Mouse (Mus musculus) cerebellum, adult (tissue): ENCODE data around the gene Arid2.
A peak's percentile ranks its signal among the peaks of the same experiment; 100 is the strongest.
"Not testable (repeated sequence)": the region's sequence is repeated elsewhere in the genome, so short reads cannot be mapped to it uniquely, and the experiment has no call there.

Experiments used
- ATAC-seq: cut with Nextera tagmentation; 2 replicates; pipeline ENCODE4 v1.9.2; 2017; ENCODE audit warnings: mild to moderate bottlenecking, moderate library complexity, mixed read lengths; ENCODE audit not compliant: insufficient number of reproducible peaks, low FRiP score, low TSS enrichment

The Arid2 gene

GRCm38 (mm10) chr15:96285323-96286014, 1.8 kb upstream of the Arid2 start:
- peak; percentile 45 for ATAC-seq

DNA sequence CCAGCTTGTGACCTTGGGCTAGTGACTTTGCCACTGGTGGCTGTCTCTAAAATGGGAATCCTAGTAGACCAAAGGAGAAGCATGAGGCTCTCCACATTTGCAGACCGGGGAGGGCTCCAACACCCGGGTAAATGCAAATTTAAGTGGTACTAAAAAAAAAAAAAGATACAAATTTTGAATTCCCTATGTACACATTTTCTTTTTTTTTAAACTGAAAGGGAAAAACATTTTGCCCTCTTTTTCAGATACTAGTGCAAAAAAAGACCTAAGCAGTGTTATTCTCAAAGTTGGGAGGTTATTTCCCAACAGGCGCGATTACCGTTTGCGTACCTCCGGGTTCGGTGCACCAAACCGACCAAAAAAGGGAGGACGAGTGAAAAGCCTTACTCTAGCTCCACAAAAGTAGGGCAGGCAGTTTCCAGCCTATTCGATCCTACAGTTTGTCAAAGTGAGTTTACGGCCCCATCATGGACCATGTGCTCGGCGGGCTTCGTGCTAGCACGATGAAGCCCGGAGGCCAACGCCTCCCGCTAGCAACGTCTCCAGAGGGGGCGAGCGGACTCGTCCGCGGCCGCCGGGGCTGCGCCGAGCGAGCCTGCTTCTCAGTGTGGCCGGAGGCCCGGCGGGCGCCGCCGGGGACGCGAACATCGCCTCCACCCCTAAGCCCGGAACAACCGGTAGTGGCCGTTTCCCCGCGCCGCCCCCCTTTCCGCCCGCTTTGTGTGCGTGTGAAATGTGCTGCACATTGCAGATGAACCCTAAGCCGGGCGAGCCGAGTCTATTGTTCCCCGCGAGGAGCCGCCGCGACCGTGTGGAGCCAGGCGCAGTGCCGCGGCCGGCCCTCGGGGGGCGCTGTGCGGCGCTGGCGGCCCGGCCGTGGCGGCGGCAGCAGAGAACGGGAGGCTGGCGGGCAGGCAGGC, 1.0 kb upstream of the Arid2 start:
- ATAC-seq: peak; percentile 76

- ATAC-seq: peak; percentile 34
Observed at GRCm38 (mm10) chr15:96286935-96287292, 404 bp upstream of the Arid2 start.

DNA sequence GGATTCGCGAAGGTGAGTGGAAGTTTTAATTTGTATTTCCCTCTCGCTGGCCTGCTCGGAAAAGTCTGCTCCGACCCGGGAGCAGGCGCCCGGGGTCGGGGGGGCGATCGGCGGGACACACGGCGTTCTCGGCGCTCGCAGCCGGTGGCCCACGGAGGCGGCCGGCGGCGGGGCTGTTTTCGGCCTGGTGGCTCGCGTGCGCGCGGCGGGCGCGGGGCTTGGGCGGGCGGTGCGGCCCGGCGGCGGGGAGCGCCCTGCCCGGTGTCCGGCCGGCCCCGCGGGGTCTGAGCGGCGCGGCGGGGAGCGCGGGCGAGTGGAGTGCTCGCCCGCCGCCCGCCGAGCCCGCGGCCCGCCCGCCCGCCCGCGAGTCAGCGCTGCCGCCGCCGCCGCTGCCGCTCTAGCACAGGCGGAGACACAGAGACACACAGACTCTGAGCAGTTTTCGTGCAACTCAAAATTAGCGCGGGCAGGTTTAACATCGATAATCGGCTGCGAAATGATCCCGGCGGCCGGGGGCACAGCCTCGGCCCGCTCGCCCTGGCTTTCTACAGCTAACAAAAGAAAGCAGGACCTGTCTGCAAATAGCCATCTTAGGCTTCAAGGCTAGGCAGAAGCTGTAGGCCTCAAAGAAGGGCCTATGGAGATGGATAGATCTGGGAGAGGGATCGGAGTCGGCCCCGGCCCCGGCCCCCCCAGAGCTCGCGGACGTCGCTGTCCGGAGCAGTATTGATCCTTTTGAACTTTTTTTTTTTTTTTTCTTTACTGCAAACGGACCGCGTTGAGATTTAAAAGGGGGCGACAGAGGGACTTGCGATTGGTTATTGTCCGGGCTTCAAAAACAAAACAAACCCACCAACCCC, 888 bp downstream of the Arid2 start:
- ATAC-seq: no peak

DNA sequence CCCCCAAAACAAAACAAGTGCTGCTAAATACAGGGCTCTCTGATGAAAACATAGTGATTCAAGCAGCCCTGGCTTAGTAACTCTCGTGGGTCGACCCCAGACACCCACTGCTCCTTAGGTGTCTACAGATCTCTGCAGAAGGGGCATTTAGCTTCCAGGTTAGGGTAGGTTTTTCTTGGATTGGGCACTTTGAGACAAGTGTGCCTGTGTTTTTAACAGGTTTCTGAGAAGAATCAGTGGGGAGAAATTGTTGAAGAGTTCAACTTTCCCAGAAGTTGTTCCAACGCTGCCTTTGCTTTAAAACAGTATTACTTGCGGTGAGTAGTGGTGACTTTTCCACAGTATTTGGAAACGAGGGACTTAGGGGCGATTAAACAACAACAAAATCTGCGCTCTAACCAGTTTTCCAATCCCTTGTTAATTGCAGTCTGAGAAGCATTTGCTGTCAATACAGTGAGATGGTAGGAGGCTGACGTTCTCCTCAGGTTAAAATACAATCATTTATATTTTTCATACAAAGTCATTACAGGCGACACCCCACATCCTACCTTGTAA, 1.6 kb downstream of the Arid2 start:
- ATAC-seq: no peak

DNA sequence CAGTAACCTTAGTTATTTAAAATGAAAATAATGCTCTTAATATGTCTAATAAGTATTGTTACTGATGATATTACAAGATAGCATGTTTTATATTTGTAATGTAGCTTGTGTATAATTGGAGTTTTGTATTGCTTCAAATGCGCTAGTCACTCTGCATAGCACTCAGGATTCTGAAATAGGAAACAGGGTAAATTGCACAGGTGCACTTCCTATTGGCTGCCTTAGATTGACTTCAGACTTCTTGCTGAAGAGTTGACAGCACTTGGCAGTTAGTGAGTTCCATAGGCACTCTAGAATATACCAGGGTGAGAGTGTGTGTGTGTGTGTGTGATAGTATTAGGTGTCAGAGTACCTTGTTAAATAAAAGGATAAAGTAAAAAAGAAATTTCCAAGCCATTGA, 2.7 kb downstream of the Arid2 start:
- no peak for ATAC-seq

DNA sequence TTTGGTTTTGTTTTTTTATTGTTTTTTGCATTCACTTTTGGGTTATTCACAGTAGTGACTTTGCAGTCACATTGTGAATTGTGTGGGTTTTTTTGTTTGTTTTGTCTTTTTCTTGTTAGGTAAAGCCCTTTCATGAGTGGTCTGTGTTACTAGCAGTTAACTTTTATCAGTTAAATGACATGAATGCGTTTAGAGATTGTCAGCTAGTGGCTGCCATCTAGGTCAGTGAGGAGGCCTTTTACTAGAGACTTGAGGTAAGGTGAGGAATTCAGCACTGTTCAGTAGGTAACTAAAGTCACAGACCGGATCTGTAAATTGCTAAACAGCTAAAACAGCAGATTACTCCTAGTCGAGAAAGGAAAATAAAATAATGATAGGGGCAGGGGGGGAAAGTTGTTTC, 6.1 kb downstream of the Arid2 start:
- no peak for ATAC-seq

- ATAC-seq: no peak
Observed at GRCm38 (mm10) chr15:96297078-96297590, 9.8 kb downstream of the Arid2 start.

- ATAC-seq: no peak
Observed at GRCm38 (mm10) chr15:96297623-96298188, 10.4 kb downstream of the Arid2 start.

DNA sequence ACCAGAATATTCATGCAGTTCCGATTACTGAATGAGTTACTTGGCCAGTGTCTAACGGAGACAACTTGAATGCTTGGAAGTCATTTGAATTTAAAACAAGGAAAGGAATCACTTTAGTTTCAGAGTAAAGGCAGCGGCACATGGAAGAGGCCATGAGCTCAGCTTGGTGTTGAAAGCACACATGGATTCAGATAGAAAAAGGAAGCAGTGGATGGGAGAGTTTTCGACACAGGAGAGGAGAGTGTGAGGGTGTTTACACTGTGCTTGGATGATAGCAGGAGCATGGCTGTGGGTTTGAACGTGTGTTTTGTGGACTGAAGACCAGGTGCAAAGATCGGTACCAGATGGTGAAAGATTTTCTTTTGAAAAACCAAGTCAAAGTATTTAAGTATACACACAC, 22.0 kb downstream of the Arid2 start:
- no peak for ATAC-seq

DNA sequence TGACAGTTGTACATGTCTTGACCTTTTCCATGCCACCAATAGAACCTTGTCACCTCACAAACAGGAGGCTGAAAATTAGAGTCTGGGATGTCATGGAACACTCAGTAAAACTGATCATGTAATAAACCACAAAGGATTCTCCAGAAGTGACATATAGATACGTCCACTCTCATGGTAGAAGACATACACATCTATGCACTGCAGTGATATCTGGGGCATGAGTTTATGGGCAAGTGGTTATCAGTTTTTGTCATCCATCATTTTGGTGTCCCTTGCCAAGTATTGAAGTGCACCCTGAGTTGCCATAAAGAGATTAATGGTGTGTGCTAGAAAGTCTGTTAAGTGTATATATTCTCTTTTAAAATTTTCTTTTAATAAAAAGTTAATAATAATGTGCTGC, 25.6 kb downstream of the Arid2 start:
- ATAC-seq: no peak

GRCm38 (mm10) chr15:96315664-96316063, 28.3 kb downstream of the Arid2 start:
- ATAC-seq: no peak

DNA sequence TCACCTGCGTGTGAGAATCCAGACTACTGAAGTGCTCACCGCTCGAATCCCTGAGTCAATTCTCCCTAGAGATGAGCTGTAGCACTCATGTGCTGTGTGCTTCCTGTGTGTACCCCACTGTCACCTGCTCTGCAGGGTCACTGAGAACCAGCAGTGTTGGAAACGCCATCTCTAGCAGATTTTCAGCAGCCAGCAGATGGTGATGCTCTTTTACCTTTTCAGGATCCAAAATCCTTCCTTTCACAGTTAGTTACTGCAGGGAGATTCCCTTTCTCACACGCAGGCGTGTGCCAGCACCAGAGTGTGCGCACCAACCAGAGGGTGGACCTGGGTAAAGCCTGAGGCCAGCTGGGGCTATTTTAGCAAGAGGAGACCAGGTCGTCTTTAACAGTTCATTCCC, 32.0 kb downstream of the Arid2 start:
- ATAC-seq: peak; percentile 85

DNA sequence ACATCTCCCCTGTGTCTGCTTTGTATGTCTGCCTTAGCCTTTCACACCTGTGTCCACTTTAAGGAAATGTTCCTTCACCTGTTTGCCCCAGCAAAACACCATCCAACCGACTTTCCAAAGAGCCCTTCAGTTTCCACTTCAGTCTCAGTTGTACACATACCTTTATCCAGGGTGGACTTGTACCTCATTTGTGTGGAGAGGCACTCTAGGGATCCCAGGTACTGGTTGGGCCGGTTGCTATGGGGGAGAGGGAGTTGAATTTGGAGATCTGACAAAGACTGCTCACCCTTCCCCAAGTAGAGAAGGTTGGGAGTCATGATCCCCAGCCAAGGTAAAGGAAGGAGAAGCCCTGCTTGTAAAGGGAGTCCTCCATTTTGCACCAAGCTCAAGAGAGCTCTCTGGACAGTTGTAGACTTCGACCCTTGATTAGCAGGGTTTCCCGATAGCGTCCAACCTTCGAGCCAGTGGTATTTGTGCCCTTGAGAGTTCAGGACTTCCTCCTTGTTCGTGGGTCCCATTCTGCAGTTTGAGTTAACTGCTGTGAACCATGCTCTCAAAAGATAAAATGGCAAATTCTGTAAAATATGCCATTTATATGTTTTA, 38.5 kb downstream of the Arid2 start:
- ATAC-seq: no peak

DNA sequence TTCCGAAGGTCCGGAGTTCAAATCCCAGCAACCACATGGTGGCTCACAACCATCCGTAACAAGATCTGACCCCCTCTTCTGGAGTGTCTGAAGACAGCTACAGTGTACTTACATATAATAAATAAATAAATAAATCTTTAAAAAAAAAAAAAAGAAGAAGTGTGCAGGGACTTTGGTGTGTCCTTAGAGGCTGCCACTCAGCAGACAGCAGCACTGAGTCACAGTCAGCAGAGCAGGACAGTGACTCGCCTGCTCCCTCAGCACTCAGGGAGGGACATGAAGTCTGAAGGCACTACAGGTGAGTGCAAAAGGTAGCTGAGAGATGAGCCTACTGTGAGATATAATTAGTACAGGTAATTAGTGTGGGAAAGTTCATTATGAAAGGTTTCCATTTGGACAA, 41.4 kb downstream of the Arid2 start:
- ATAC-seq: not testable (repeated sequence)

- no peak for ATAC-seq
Observed at GRCm38 (mm10) chr15:96330536-96330935, 43.2 kb downstream of the Arid2 start.

DNA sequence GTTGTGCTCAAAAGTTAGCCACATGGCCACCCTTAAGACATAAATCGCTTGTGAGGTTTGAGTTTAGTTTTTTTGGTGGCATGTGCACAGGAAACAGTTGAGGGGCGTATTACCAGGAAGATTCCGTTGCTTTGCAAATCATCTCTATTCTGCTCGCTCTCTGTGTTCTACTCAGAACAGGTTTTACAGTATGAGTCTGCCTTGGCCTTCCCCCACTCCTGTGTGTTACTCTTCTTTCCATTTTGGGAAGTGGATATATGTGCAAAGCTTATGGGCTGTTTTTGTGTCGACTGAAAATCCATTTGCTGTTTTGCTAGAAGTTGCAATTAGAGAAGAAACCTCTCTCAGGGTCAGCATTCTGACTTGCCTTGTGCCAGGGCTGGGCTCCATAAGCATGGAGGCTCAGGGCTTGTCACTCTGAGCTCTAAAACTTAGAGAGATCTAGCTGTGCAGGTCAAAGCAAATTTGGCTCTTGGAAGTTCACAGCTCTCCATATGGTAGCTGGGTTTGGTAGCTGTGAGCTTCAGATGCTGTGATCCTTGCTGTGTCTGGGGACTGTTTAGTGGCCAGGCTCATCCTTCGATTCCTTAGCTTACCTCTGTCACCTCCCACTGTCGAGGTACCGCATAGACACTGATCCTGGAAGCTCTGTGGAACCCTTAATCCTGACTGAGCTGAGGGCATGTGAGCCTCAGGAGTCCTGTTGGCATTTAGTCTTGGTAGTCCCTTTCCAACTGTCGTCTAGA, 45.3 kb downstream of the Arid2 start:
- ATAC-seq: peak; percentile 56; the same call in 1 of the 2 replicates

DNA sequence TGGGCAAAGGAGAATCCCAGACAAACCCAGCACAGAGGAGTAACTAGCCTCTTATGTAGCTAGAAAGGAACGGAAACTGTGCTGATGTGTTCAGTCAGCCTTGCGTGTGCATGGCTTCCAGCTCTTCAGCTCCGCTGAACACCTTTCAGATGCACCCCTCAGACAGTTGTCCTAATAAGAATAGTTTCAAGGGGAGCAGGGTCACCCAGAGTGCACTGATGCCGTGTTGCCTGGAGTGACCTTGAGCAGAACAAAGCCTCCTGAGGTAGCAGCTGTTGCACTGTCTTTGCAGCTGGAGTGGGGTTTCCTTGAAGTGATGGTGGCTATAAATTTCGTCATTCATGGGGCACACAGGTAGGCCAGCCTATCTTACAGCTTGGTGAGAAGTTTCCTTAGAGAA, 46.0 kb downstream of the Arid2 start:
- ATAC-seq: no peak

GRCm38 (mm10) chr15:96340924-96341323, 53.6 kb downstream of the Arid2 start:
- ATAC-seq: no peak
